Mouse (Mus musculus) frontal cortex, adult (tissue): Measurements from ENCODE around the gene Matn1.
A peak's percentile ranks its signal among the peaks of the same experiment; 100 is the strongest.

Source experiments
- ATAC-seq: cut with Nextera tagmentation; 2 replicates; pipeline ENCODE4 v1.9.2; 2017; ENCODE audit warnings: mild to moderate bottlenecking, moderate library complexity, mixed read lengths; ENCODE audit not compliant: low TSS enrichment

The Matn1 gene

DNA sequence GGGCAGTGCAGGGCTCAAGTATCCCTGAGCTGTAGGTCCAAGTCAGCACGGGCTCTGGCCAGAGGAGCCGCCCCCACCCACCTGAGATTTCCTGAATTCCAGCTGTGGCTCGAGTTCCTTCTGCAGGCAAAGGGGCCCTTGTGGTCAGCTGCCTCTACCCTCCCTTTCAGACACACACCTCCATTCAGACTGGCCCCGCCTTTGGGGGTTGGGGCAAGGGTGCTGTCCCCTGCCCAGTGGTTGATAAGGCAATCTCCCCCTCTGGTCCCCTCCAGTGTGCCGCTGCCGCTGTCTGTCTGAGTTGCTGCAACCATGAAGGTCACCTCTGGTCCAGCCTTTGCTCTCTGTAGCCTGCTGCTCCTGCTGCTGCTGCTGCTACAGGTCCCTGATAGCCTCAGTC is at the start of gene Matn1:
Matn1 (plus strand) TSS at position 274 of the 400 bp plus-strand sequence.
- no peak for ATAC-seq

GRCm38 (mm10) chr4:130895701-130896100 is 48.5 kb upstream of the Matn1 start:
- ATAC-seq: no peak

DNA sequence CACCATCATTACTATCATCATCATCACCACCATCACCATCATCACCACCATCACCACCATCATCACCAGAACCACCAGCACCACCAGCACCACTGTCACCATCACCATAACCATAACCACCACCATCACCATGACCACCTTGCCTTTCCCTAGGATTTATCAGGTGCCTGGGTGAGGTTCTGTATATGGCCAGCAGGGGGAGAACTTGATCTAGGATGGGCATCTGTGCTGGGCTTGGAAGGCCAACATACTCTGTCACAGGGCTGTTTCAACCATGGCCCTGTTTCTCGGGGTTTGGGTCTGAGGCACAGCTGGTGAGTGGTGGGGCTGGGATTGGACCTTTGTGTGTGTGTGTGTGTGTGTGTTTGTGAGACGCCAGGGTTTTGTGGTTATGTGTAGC is 47.8 kb upstream of the Matn1 start:
- no peak for ATAC-seq

- no peak for ATAC-seq
Measured at GRCm38 (mm10) chr4:130899383-130899781, 44.8 kb upstream of the Matn1 start.

- no peak for ATAC-seq
Measured at GRCm38 (mm10) chr4:130899782-130900427, 44.3 kb upstream of the Matn1 start.

GRCm38 (mm10) chr4:130900746-130901145 is 43.4 kb upstream of the Matn1 start:
- ATAC-seq: no peak

DNA sequence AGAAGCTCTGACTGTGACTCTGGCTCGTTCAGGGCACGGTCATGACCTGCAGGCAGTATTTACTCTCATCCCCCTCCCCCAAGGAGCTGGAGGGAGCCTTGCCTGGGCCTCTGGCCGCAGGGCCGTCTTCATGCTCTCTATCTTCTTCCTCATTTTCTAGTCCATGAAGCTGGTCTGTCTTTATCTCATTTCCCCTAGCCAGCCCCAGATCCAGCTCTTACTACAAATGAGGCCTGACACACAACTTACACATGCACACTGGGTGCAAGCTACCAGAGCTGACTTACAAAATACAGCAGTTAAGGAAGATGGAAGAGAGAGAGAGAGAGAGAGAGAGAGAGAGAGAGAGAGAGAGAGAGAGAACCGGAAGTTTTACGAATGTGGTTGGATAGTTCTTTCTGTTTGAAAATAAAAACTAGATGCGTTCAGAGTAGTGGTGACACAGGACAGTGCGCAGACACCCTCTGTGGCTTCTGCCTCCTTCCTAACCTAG is 41.9 kb upstream of the Matn1 start:
- no peak for ATAC-seq

- ATAC-seq: no peak
Measured at GRCm38 (mm10) chr4:130905025-130905424, 39.2 kb upstream of the Matn1 start.

- ATAC-seq: no peak
Measured at GRCm38 (mm10) chr4:130905882-130906281, 38.3 kb upstream of the Matn1 start.

GRCm38 (mm10) chr4:130906296-130906695 is 37.9 kb upstream of the Matn1 start:
- ATAC-seq: no peak

- no peak for ATAC-seq
Measured at GRCm38 (mm10) chr4:130907200-130908069, 36.8 kb upstream of the Matn1 start.

DNA sequence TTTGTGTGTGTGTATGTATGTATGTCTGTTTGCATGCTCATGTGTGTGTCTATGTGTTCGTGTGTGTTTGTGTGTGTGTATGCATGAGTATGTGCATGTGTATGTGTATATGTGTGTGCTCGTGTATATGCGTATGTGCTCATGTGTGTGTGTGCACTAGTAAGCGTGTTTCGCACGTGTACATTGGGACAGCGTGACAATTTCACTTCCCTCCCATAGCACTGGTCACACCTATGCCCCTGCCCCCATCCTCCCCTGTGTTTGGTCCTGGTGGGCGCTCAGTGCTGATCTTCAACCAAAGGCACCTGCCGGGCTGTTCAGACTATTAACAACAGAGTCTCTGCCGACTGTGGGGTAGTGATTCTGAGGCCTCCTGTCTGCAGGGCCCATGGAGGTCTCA is 36.1 kb upstream of the Matn1 start:
- ATAC-seq: no peak

- peak; percentile 92 for ATAC-seq
Measured at GRCm38 (mm10) chr4:130909167-130909874, 34.9 kb upstream of the Matn1 start.

GRCm38 (mm10) chr4:130910666-130911065 is 33.5 kb upstream of the Matn1 start:
- no peak for ATAC-seq

- no peak for ATAC-seq
Measured at GRCm38 (mm10) chr4:130912626-130913025, 31.6 kb upstream of the Matn1 start.

DNA sequence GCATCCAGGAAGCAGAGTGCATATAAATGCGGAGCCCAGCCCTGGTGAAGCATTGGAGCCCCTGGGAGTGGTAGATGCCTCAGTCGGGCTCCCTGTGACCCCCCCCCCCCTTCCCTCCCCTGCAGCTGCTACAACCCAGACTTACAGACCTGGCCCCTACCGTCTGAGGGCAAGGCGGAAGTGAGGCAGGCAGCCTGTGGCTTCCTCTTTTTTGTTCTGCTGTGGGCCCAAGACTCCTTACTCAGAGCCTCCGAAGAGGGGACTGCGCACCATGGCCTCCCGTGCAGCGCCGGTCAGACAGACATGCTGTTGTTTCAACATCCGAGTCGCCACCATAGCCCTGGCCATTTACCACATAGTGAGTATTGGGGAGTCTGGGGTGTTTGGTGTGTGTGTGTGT is 31.1 kb upstream of the Matn1 start, which contains the start of gene Laptm5:
Laptm5 (plus strand) TSS at position 49 of the 400 bp plus-strand sequence.
- ATAC-seq: no peak

DNA sequence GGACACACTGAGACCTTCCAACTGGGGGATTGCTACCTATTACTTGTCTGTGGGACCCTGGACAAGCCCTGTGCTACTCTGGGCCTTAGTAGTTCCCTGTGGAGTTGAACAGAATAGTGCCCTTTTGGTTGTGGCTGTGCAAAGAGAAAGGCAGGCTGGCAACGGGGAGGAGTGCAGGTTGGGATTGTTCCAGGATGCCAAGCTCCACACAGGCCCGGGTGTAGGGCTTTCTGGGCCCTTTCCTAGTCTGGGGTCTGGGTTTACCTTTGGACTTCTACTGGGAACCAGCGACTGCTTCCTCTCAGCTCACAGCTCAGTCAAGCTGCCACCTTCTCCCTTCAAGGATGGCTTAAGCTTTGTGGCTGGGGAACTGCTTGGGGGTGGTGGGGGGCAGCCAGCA is 30.7 kb upstream of the Matn1 start:
- no peak for ATAC-seq

DNA sequence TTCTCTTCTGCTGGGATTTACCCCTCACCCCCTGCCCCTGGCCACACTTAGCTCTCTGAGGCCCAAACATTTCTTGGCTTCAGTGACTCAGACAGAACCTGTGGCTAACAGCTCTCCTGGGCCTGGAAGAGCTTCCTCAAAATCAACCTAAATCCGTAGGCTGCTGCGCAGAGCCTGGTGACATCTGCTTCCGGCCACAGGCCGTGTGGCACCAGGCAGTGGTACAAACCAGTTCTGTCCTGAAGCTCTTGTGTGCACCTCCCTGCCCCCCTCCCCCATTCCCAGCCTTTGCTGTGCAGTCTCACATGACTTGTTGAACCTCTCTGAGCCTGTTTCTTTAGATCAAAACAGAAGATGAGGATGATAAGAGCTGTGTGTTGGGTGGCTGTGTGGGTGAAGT is 30.2 kb upstream of the Matn1 start:
- ATAC-seq: no peak

DNA sequence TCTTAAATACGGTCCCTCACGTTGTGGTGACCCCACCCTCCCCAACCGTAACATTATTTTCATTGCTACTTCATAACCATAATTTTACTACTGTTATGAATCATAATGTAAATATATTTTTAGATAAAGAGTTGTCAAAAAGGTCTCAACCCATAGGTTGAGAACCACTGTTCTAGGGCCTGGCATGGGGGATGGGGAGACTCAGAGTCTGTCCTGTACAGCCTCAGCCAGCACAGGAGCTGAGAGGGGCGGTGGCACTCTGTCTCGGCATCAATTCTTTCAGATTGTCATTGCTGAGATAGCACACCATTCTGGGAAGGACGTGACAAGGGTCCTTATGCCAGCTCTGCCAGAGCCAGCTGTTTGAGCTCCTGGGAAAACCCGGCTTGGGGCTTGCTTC is 29.7 kb upstream of the Matn1 start:
- ATAC-seq: no peak

DNA sequence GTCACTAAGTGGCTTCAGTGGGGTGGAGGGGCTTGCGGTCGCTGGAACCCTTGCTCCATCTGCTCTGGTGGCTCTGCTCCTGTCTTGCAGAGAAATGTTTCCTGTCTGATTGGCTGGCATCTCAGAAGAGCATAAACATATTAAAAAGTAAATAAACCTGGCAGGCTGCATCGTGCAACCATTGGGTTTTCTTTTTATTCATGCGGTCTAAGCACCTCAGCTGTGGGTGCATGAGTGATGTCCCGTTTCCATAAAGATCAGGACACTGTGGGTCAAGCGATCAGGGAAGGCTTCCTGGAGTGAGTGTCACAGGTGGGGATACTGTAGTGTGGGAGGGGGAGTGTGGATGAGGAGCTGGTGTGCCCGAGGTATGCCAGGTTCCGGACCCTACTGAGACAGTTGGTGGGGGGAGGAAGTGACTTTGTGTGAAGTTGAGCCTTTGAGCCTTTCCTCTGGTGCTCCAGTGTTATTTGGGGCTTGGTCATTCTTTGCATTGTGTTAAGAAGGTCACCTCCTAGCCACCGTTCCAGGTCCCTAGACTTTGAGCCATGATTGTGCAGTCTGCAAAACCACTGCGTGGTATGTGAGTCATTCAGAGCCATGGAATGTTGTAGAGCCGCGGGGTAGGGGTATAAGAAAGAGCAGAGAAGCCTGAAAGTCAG is 29.0 kb upstream of the Matn1 start:
- no peak for ATAC-seq

DNA sequence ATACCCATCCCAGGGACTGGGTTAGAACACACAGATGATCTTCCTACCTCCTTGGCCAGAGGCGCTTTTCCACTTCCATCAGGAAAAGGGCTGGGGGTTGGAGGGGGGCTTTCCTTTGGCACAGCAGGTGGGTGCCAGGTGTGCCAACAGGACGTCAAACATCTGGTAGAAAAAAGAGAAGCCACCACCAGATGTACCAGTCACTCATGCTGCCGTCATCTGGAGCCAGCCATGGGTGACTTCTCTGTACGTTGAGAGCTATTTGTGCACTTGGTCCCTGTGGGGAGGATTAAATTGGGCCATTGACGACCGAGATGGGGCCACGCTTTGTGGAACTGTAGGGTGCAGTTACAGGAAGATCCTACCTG is 28.5 kb upstream of the Matn1 start:
- no peak for ATAC-seq

GRCm38 (mm10) chr4:130916639-130917038 is 27.5 kb upstream of the Matn1 start:
- ATAC-seq: no peak
